Mouse (Mus musculus) G1E (cell line): ENCODE data around the gene Serpina3m.

ENCODE experiments used
- CTCF ChIP-seq: IDR thresholded peaks from 2 replicates; pipeline ENCODE4 v1.5.1; 2012; ENCODE audit warnings: low read depth, low read length, inconsistent platforms, mixed read lengths
- GATA1 ChIP-seq: IDR thresholded peaks from 2 replicates; pipeline ENCODE4 v1.6.1; 2012; ENCODE audit warnings: borderline replicate concordance, low read length, inconsistent platforms, mixed read lengths
- GATA2 ChIP-seq: IDR thresholded peaks from 2 replicates; pipeline ENCODE4 v1.6.1; 2012; ENCODE audit warnings: low read depth, low read length, inconsistent platforms, borderline replicate concordance
- TAL1 ChIP-seq: conservative IDR thresholded peaks from 2 replicates; pipeline ENCODE4 v1.6.1; 2012; ENCODE audit warnings: low read depth, low read length, inconsistent platforms, mixed read lengths

- TF ChIP-seq CTCF (no peak), TAL1 (no peak), GATA2 (no peak), GATA1 (no peak)
These were observed 17.7 kb downstream of the Serpina3m start for GRCm38 (mm10) chr12:104356006-104356405.
